Mouse (Mus musculus) intestine, embryonic 16.5 days (tissue): ENCODE data around the gene Chml. TPM values are rescaled to one million over a fixed set of nuclear protein-coding genes. Genes with fewer than 3 reads are reported as not detected.
A peak's percentile ranks its signal among the peaks of the same experiment; 100 is the strongest.

Source experiments
- ATAC-seq: fragments of 200-750 bp; cut with Nextera tagmentation; 2 replicates; pipeline ENCODE4 v1.8.0; 2017; ENCODE audit warnings: moderate TSS enrichment, moderate library complexity
- H3K27ac ChIP-seq: fragments of 300-500 bp; sonication (generic); 2 replicates; pipeline ENCODE4 v1.5.1; 2014; ENCODE audit warnings: mild to moderate bottlenecking, low read length
- H3K27me3 ChIP-seq: fragments of 300-500 bp; sonication (generic); replicated peaks from 2 replicates; pipeline ENCODE4 v1.6.1; 2014; ENCODE audit warnings: low read length, control low read depth, mixed read lengths; ENCODE audit not compliant: control insufficient read depth, insufficient read depth
- H3K36me3 ChIP-seq: fragments of 300-500 bp; sonication (generic); 2 replicates; pipeline ENCODE4 v1.6.1; 2014; ENCODE audit warnings: low read length, control low read depth; ENCODE audit not compliant: control insufficient read depth, insufficient read depth
- H3K4me1 ChIP-seq: fragments of 300-500 bp; sonication (generic); 2 replicates; pipeline ENCODE4 v1.6.1; 2014; ENCODE audit warnings: low read length, control low read depth, mixed read lengths; ENCODE audit not compliant: control insufficient read depth, insufficient read depth
- H3K4me2 ChIP-seq: fragments of 300-500 bp; sonication (generic); 2 replicates; pipeline ENCODE4 v1.6.1; 2014; ENCODE audit warnings: low read depth, low read length, control low read depth
- H3K4me3 ChIP-seq: fragments of 300-500 bp; sonication (generic); 2 replicates; pipeline ENCODE4 v1.5.1; 2014; ENCODE audit warnings: mild to moderate bottlenecking, low read length
- H3K9ac ChIP-seq: fragments of 300-500 bp; sonication (generic); 2 replicates; pipeline ENCODE4 v1.6.1; 2014; ENCODE audit warnings: low read depth, low read length
- H3K9me3 ChIP-seq: fragments of 300-500 bp; sonication (generic); 2 replicates; pipeline ENCODE4 v1.6.1; 2016; ENCODE audit warnings: low read length, control low read depth; ENCODE audit not compliant: control insufficient read depth
- WGBS: fragments of 180-500 bp; shearing (Covaris S2); extraction: QIAGEN DNeasy Blood & Tissue Kit; methylation state at CpG from one replicate; pipeline ENCODE4 v1.1.7; 2014; 5-methylcytosine and 5-hydroxymethylcytosine counted together
- polyA plus RNA-seq: library from polyadenylated mRNA; unstranded; fragments of >200 nt; fragmentation: Nextera tagmentation; extraction: Ambion mirVana; gene quantifications from 2 replicates; pipeline ENCODE4 v1.2.1, GENCODE M21; 2015

Chml gene
- polyA plus RNA-seq, 1 experiment from 2014 or later: 1.7 TPM

GRCm38 (mm10) chr1:175698293-175698692 lies 5.6 kb upstream of the Chml start, which contains the start of gene Wdr64:
Wdr64 (plus strand) TSS chr1:175698593.
- 81% methylated on average over 1 of the region's 1 CpGs for WGBS
- no peak within 1 kb of the TSS for H3K4me2 ChIP-seq
- H3K9ac ChIP-seq: no peak within 1 kb of the TSS
- H3K4me1 ChIP-seq: peaks cover 3% of the 10 kb centered on the region; the same call in 1 of the 2 replicates
- H3K36me3 ChIP-seq: no peaks in the 10 kb centered on the region
- H3K9me3 ChIP-seq: no peaks in the 10 kb centered on the region
- H3K27me3 ChIP-seq: no peaks in the 10 kb centered on the region
- H3K4me3 ChIP-seq: no peak within 1 kb of the TSS
- ATAC-seq: no peak
- H3K27ac ChIP-seq: no peak within 1 kb of the TSS

- peak overlapping the region; percentile 55; the same call in 1 of the 2 replicates for H3K9ac ChIP-seq
- WGBS: 37% methylated on average over 12 of the region's 12 CpGs
- H3K27ac ChIP-seq: no peak overlapping the region
Measured at GRCm38 (mm10) chr1:175693429-175693960, 794 bp upstream of the Chml start.

GRCm38 (mm10) chr1:175692997-175693361 lies 278 bp upstream of the Chml start:
- no peaks in the 10 kb centered on the region for H3K27me3 ChIP-seq
- peak overlapping the region; percentile 61 for H3K4me2 ChIP-seq
- under 1% methylated on average over 17 of the region's 17 CpGs for WGBS
- peak overlapping the region; percentile 55; the same call in 1 of the 2 replicates for H3K9ac ChIP-seq
- H3K4me1 ChIP-seq: peaks cover 8% of the 10 kb centered on the region
- H3K36me3 ChIP-seq: no peaks in the 10 kb centered on the region
- peak overlapping the region; percentile 82 for H3K4me3 ChIP-seq
- H3K9me3 ChIP-seq: no peaks in the 10 kb centered on the region
- ATAC-seq: peak; percentile 89
- H3K27ac ChIP-seq: no peak overlapping the region

More at GRCm38 (mm10) chr1:175693429-175693960, 794 bp upstream of the Chml start:
- peaks cover 8% of the 10 kb centered on the region for H3K4me1 ChIP-seq
- H3K4me2 ChIP-seq: peak overlapping the region; percentile 61
- ATAC-seq: peak; percentile 4
- peak overlapping the region; percentile 82 for H3K4me3 ChIP-seq
- no peaks in the 10 kb centered on the region for H3K27me3 ChIP-seq
- no peaks in the 10 kb centered on the region for H3K9me3 ChIP-seq
- no peaks in the 10 kb centered on the region for H3K36me3 ChIP-seq

- peak overlapping the region; percentile 84 for H3K27ac ChIP-seq
- WGBS: 2% methylated on average over 22 of the region's 22 CpGs
- no peaks in the 10 kb centered on the region for H3K36me3 ChIP-seq
- peak overlapping the region; percentile 91 for H3K9ac ChIP-seq
- no peak for ATAC-seq
- peak overlapping the region; percentile 73 for H3K4me2 ChIP-seq
- peak overlapping the region; percentile 82 for H3K4me3 ChIP-seq
- H3K4me1 ChIP-seq: peaks cover 8% of the 10 kb centered on the region
- no peaks in the 10 kb centered on the region for H3K27me3 ChIP-seq
- H3K9me3 ChIP-seq: no peaks in the 10 kb centered on the region
Measured at GRCm38 (mm10) chr1:175691686-175692245, 935 bp downstream of the Chml start.

GRCm38 (mm10) chr1:175680995-175681394 lies 11.7 kb downstream of the Chml start:
- no peak for ATAC-seq
- Histone ChIP-seq H3K9me3 (no peaks in the 10 kb centered on the region), H3K4me2 (no peak overlapping the region), H3K4me1 (no peaks in the 10 kb centered on the region), H3K36me3 (no peaks in the 10 kb centered on the region), H3K4me3 (no peak overlapping the region), H3K27ac (no peak overlapping the region), H3K27me3 (no peaks in the 10 kb centered on the region), H3K9ac (no peak overlapping the region)
- WGBS: 77% methylated on average over 6 of the region's 6 CpGs

GRCm38 (mm10) chr1:175677459-175677858 lies 15.2 kb downstream of the Chml start:
- 66% methylated on average over 6 of the region's 6 CpGs for WGBS
- H3K36me3 ChIP-seq: no peaks in the 10 kb centered on the region
- H3K4me3 ChIP-seq: no peak overlapping the region
- no peak overlapping the region for H3K9ac ChIP-seq
- no peaks in the 10 kb centered on the region for H3K9me3 ChIP-seq
- H3K4me1 ChIP-seq: no peaks in the 10 kb centered on the region
- no peak overlapping the region for H3K4me2 ChIP-seq
- H3K27ac ChIP-seq: no peak overlapping the region
- peak; percentile 77 for ATAC-seq
- no peaks in the 10 kb centered on the region for H3K27me3 ChIP-seq

GRCm38 (mm10) chr1:175675116-175675515 lies 17.6 kb downstream of the Chml start:
- no peaks in the 10 kb centered on the region for H3K4me1 ChIP-seq
- H3K36me3 ChIP-seq: no peaks in the 10 kb centered on the region
- H3K27me3 ChIP-seq: no peaks in the 10 kb centered on the region
- H3K27ac ChIP-seq: no peak overlapping the region
- no peaks in the 10 kb centered on the region for H3K9me3 ChIP-seq
- H3K4me3 ChIP-seq: no peak overlapping the region
- 84% methylated on average over 6 of the region's 6 CpGs for WGBS
- no peak overlapping the region for H3K9ac ChIP-seq
- ATAC-seq: no peak
- H3K4me2 ChIP-seq: no peak overlapping the region

GRCm38 (mm10) chr1:175673563-175674325 lies 19.0 kb downstream of the Chml start:
- no peaks in the 10 kb centered on the region for H3K36me3 ChIP-seq
- no peak for ATAC-seq
- H3K27ac ChIP-seq: no peak overlapping the region
- H3K9me3 ChIP-seq: no peaks in the 10 kb centered on the region
- H3K4me1 ChIP-seq: no peaks in the 10 kb centered on the region
- H3K27me3 ChIP-seq: no peaks in the 10 kb centered on the region
- H3K4me3 ChIP-seq: no peak overlapping the region
- no peak overlapping the region for H3K4me2 ChIP-seq
- WGBS: 80% methylated on average over 7 of the region's 7 CpGs
- no peak overlapping the region for H3K9ac ChIP-seq

- no peak overlapping the region for H3K27ac ChIP-seq
- H3K4me3 ChIP-seq: no peak overlapping the region
- 23% methylated on average over 1 of the region's 1 CpGs for WGBS
- H3K27me3 ChIP-seq: no peaks in the 10 kb centered on the region
- H3K4me1 ChIP-seq: no peaks in the 10 kb centered on the region
- no peak for ATAC-seq
- no peaks in the 10 kb centered on the region for H3K36me3 ChIP-seq
- no peak overlapping the region for H3K4me2 ChIP-seq
- H3K9me3 ChIP-seq: no peaks in the 10 kb centered on the region
- no peak overlapping the region for H3K9ac ChIP-seq
Measured at GRCm38 (mm10) chr1:175671626-175672025, 21.1 kb downstream of the Chml start.
